Mouse (Mus musculus): ENCODE data around the gene Flywch2. TPM values are rescaled to one million over a fixed set of nuclear protein-coding genes. Genes with fewer than 3 reads are reported as not detected.
"Not testable (repeated sequence)": the region's sequence is repeated elsewhere in the genome, so short reads cannot be mapped to it uniquely, and the experiment has no call there.

Gene Flywch2
- polyA plus RNA-seq, 1 experiment from 2014 or later = 46.8 TPM

- Histone ChIP-seq H3K36me3 (ENCODE audit: insufficient read depth, low read length) (no peaks in the 10 kb centered on the region), H3K9me3 (replicated peaks; ENCODE audit: low read length) (no peaks in the 10 kb centered on the region), H3K4me2 (ENCODE audit: low read length) (peak overlapping the region; percentile 88), H3K27ac (no peak overlapping the region), H3K27me3 (ENCODE audit: insufficient read depth, low read length) (no peaks in the 10 kb centered on the region), H3K4me3 (replicated peaks; ENCODE audit: low read depth, low read length) (peak overlapping the region; percentile 46), H3K9ac (ENCODE audit: low read depth, low read length) (no peak overlapping the region), H3K4me1 (replicated peaks; ENCODE audit: insufficient read depth, low read length) (peaks cover 2% of the 10 kb centered on the region; the same call in 1 of the 2 replicates)
- WGBS = 10% methylated on average over 13 of the region's 13 CpGs
- ATAC-seq (replicated peaks; ENCODE audit: low FRiP score, low read depth) (no peak), DNase-seq (ENCODE audit: low spot score) (peak; percentile 49)
- no peak for TF ChIP-seq CTCF (IDR thresholded peaks at IDR 0.05; ENCODE audit: low read depth)
These were observed 640 bp upstream of the Flywch2 start for GRCm38 (mm10) chr17:23786510-23786931.

- Histone ChIP-seq H3K27ac (no peak overlapping the region), H3K36me3 (ENCODE audit: insufficient read depth, low read length) (no peaks in the 10 kb centered on the region), H3K9me3 (replicated peaks; ENCODE audit: low read length) (no peaks in the 10 kb centered on the region), H3K4me2 (ENCODE audit: low read length) (no peak overlapping the region), H3K4me3 (replicated peaks; ENCODE audit: low read depth, low read length) (no peak overlapping the region), H3K9ac (ENCODE audit: low read depth, low read length) (no peak overlapping the region), H3K27me3 (ENCODE audit: insufficient read depth, low read length) (no peaks in the 10 kb centered on the region), H3K4me1 (replicated peaks; ENCODE audit: insufficient read depth, low read length) (0 out of 2 replicates have a peak, but pooled peaks cover 2% of the 10 kb centered on the region)
- TF ChIP-seq CTCF (IDR thresholded peaks at IDR 0.05; ENCODE audit: low read depth) = no peak
- ATAC-seq (replicated peaks; ENCODE audit: low FRiP score, low read depth) (no peak), DNase-seq (ENCODE audit: low spot score) (no peak)
These were observed 2.5 kb downstream of the Flywch2 start for GRCm38 (mm10) chr17:23783352-23783751.

DNA sequence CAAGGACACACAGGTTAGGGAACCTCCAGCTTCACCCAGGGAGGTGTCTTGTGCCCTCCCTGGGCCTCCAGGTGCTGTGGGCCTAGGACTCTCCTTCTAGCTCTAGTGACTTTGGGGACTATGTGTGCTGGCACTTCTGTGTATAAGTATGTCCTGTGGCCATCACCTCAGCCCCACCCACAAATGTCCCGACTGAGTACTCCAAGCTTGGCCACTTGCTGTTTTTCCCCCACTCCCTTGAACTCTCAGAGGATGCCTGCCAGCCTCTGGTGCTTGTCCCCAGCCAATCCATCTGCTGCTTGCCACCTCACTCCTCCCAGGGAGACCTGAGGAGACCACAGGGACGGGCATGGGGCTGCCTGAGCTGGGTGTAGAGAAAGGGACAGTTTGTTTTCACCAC is 7.4 kb downstream of the Flywch2 start:
- no peak overlapping the region for H3K4me3 ChIP-seq (replicated peaks; ENCODE audit: low read depth, low read length)
- no peaks in the 10 kb centered on the region for H3K4me1 ChIP-seq (replicated peaks; ENCODE audit: insufficient read depth, low read length)
- H3K27ac ChIP-seq = no peak overlapping the region
- no peak overlapping the region for H3K9ac ChIP-seq (ENCODE audit: low read depth, low read length)
- H3K4me2 ChIP-seq (ENCODE audit: low read length) = no peak overlapping the region
- ATAC-seq (replicated peaks; ENCODE audit: low FRiP score, low read depth) (no peak), DNase-seq (ENCODE audit: low spot score) (no peak)
- no peaks in the 10 kb centered on the region for H3K27me3 ChIP-seq (ENCODE audit: insufficient read depth, low read length)
- no peaks in the 10 kb centered on the region for H3K36me3 ChIP-seq (ENCODE audit: insufficient read depth, low read length)
- 25% methylated on average over 2 of the region's 2 CpGs for WGBS
- TF ChIP-seq CTCF (IDR thresholded peaks at IDR 0.05; ENCODE audit: low read depth) = no peak
- no peaks in the 10 kb centered on the region for H3K9me3 ChIP-seq (replicated peaks; ENCODE audit: low read length)

- Histone ChIP-seq H3K36me3 (ENCODE audit: insufficient read depth, low read length) (no peaks in the 10 kb centered on the region), H3K9ac (ENCODE audit: low read depth, low read length) (no peak overlapping the region), H3K4me2 (ENCODE audit: low read length) (no peak overlapping the region), H3K27me3 (ENCODE audit: insufficient read depth, low read length) (no peaks in the 10 kb centered on the region), H3K4me1 (replicated peaks; ENCODE audit: insufficient read depth, low read length) (no peaks in the 10 kb centered on the region), H3K4me3 (replicated peaks; ENCODE audit: low read depth, low read length) (no peak overlapping the region), H3K9me3 (replicated peaks; ENCODE audit: low read length) (no peaks in the 10 kb centered on the region), H3K27ac (no peak overlapping the region)
- 52% methylated on average over 2 of the region's 2 CpGs for WGBS
- DNase-seq (ENCODE audit: low spot score) (peak; percentile 11), ATAC-seq (replicated peaks; ENCODE audit: low FRiP score, low read depth) (no peak)
- no peak for TF ChIP-seq CTCF (IDR thresholded peaks at IDR 0.05; ENCODE audit: low read depth)
These were observed 8.7 kb downstream of the Flywch2 start for GRCm38 (mm10) chr17:23777141-23777540.

DNA sequence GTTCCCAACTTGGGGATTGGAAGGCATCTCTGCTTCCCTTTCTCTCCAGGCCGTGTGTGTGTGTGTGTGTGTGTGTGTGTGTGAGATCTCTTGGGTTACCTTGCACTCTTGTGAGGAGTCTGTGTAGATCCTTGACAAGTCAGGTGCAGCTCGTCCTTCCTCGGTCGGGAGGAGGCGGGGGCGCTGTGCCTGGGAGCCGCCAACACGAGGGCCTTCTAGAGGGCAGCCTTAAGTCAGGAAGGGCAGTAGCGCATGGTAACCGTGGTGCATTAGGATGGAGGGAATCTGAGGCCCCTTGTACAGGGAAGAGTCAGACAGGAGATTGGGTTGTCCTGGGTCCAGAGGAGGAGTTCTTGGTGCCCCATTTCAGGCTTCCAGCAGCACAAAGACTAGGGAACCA is 9.7 kb downstream of the Flywch2 start:
- no peak overlapping the region for H3K4me2 ChIP-seq (ENCODE audit: low read length)
- no peaks in the 10 kb centered on the region for H3K4me1 ChIP-seq (replicated peaks; ENCODE audit: insufficient read depth, low read length)
- DNase-seq (ENCODE audit: low spot score) (no peak), ATAC-seq (replicated peaks; ENCODE audit: low FRiP score, low read depth) (no peak)
- WGBS = 69% methylated on average over 10 of the region's 10 CpGs
- H3K27ac ChIP-seq = no peak overlapping the region
- H3K9me3 ChIP-seq (replicated peaks; ENCODE audit: low read length) = no peaks in the 10 kb centered on the region
- no peaks in the 10 kb centered on the region for H3K36me3 ChIP-seq (ENCODE audit: insufficient read depth, low read length)
- H3K27me3 ChIP-seq (ENCODE audit: insufficient read depth, low read length) = no peaks in the 10 kb centered on the region
- no peak overlapping the region for H3K9ac ChIP-seq (ENCODE audit: low read depth, low read length)
- H3K4me3 ChIP-seq (replicated peaks; ENCODE audit: low read depth, low read length) = no peak overlapping the region
- TF ChIP-seq CTCF (IDR thresholded peaks at IDR 0.05; ENCODE audit: low read depth) = no peak

DNA sequence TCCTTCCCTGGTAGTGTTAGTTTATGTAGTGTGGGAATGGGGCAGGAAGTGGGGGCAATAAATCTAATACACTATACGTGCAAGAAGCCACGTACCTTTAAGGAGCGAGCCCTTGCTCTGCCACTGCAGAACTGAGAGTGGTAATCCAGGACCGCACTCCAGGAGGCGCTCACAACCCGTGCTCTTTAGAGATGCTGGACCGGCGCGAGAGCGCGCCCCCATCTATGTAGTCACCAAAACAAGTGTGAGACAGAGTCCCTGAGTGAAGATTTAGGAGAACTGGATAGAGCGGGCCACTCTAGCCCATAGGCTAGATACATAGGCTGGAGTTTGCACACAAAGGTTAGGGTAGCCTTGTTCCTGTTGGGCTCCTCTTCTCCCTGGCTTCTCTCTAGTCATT is 11.8 kb downstream of the Flywch2 start:
- peak; percentile 91 for DNase-seq (ENCODE audit: low spot score)
- H3K36me3 ChIP-seq (ENCODE audit: insufficient read depth, low read length) = no peaks in the 10 kb centered on the region
- TF ChIP-seq CTCF (IDR thresholded peaks at IDR 0.05; ENCODE audit: low read depth) = peak; percentile 89
- no peaks in the 10 kb centered on the region for H3K27me3 ChIP-seq (ENCODE audit: insufficient read depth, low read length)
- ATAC-seq (replicated peaks; ENCODE audit: low FRiP score, low read depth) = peak; percentile 66
- no peaks in the 10 kb centered on the region for H3K4me1 ChIP-seq (replicated peaks; ENCODE audit: insufficient read depth, low read length)
- WGBS = 1% methylated on average over 12 of the region's 12 CpGs
- no peaks in the 10 kb centered on the region for H3K9me3 ChIP-seq (replicated peaks; ENCODE audit: low read length)
- H3K27ac ChIP-seq = no peak overlapping the region
- no peak overlapping the region for H3K4me3 ChIP-seq (replicated peaks; ENCODE audit: low read depth, low read length)
- no peak overlapping the region for H3K9ac ChIP-seq (ENCODE audit: low read depth, low read length)
- no peak overlapping the region for H3K4me2 ChIP-seq (ENCODE audit: low read length)

DNA sequence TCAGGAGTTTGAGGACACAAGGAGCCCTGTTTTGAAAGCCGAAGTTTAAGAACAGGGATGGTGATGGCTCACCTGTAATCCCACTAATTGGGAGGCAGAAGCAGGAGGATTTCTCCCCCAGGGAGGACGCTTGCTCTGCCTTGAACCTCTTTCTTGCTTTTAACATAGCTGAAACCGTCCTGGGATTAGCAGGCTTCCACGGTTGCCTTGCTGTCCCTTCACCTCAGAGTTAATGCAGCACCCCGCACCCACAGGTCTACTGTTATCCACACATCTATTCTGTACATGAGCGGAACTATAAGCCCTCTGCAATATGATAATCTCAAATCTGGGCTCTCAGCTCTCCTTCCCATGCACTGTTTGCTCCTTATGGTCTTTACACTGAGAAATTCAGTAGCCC is 12.2 kb downstream of the Flywch2 start:
- Histone ChIP-seq H3K9ac (ENCODE audit: low read depth, low read length) (no peak overlapping the region), H3K4me1 (replicated peaks; ENCODE audit: insufficient read depth, low read length) (no peaks in the 10 kb centered on the region), H3K27me3 (ENCODE audit: insufficient read depth, low read length) (no peaks in the 10 kb centered on the region), H3K4me2 (ENCODE audit: low read length) (no peak overlapping the region), H3K27ac (no peak overlapping the region), H3K9me3 (replicated peaks; ENCODE audit: low read length) (no peaks in the 10 kb centered on the region), H3K36me3 (ENCODE audit: insufficient read depth, low read length) (no peaks in the 10 kb centered on the region; the same call in 1 of the 2 replicates), H3K4me3 (replicated peaks; ENCODE audit: low read depth, low read length) (no peak overlapping the region)
- DNase-seq (ENCODE audit: low spot score) (no peak), ATAC-seq (replicated peaks; ENCODE audit: low FRiP score, low read depth) (no peak)
- WGBS = 74% methylated on average over 6 of the region's 6 CpGs
- TF ChIP-seq CTCF (IDR thresholded peaks at IDR 0.05; ENCODE audit: low read depth) = no peak

- WGBS = 80% methylated on average over 2 of the region's 2 CpGs
These were observed 13.7 kb downstream of the Flywch2 start for GRCm38 (mm10) chr17:23772219-23772556.

More at GRCm38 (mm10) chr17:23772219-23772556, 13.7 kb downstream of the Flywch2 start:
- not testable (repeated sequence) for H3K36me3 ChIP-seq (ENCODE audit: insufficient read depth, low read length); H3K4me3 ChIP-seq (replicated peaks; ENCODE audit: low read depth, low read length); H3K9ac ChIP-seq (ENCODE audit: low read depth, low read length); ATAC-seq (replicated peaks; ENCODE audit: low FRiP score, low read depth); H3K4me1 ChIP-seq (replicated peaks; ENCODE audit: insufficient read depth, low read length); H3K9me3 ChIP-seq (replicated peaks; ENCODE audit: low read length); DNase-seq (ENCODE audit: low spot score); H3K27ac ChIP-seq; H3K4me2 ChIP-seq (ENCODE audit: low read length); H3K27me3 ChIP-seq (ENCODE audit: insufficient read depth, low read length)

Measured in kidney, postnatal 0 days (tissue).